16 mouse cellular contexts compared by ENCODE assay signal in the genomic region with DNA sequence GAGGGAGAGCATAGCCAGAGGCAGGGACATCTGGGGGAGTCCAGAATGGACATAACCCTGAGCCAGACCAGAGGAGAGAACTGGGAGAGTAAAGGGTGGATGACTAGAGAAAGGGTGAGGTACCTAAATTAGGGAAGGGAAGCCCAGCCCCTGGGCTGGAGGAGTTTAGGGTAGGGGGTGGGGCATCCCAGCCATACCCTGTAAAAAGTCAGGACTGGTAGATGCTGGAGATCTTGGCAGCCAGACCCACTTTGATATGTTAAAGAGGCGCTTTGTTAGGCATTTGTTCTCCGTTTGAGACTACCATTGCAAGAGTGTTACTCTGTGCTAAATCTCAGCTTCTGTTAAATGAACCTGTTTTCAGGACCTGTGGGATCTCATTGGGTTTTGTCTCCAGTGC. TPM values are rescaled to one million over a fixed set of nuclear protein-coding genes. Genes with fewer than 3 reads are reported as not detected.
DNase-seq lines count a peak whose midpoint lies in the region; ATAC-seq lines count a peak whose summit lies in the region.
"Had no signal": no experiment of that assay in that cellular context is flagged by ENCODE, and none has a peak within 500 bp of the region (broad histone marks: within the 10 kb centered on the region; RNA-seq: fewer than 3 reads in every experiment).

No protein-coding gene starts in this region.

- no peak for DNase-seq in forebrain, embryonic 11.5 days (ENCODE audit: low spot score)
- DNase-seq in midbrain, embryonic 10.5 days (ENCODE audit: low spot score), result no peak
- no peak for DNase-seq in c-Kit-positive CD71-positive TER-119-positive erythroid progenitor cells, embryonic 14.5 days (ENCODE audit: low spot score)
- DNase-seq in adrenal gland, adult (ENCODE audit: inconsistent age in 2 of 2, low spot score in 1 of 2), result no peak
- no peak for DNase-seq in embryo, embryonic 11 days
- DNase-seq: cerebellum, adult 9-10 months; kidney, postnatal 25 days; lung, adult 18-20 months; thymus, postnatal 36 days had no signal

- peaks cover 36% of the 10 kb centered on the region for H3K4me1 ChIP-seq in forebrain, embryonic 13.5 days
- H3K4me1 ChIP-seq in forebrain, embryonic 11.5 days (replicated peaks; ENCODE audit: control insufficient read depth, insufficient read depth, low read length), result 0 out of 2 replicates have a peak, but pooled peaks cover 2% of the 10 kb centered on the region
- peaks cover 14% of the 10 kb centered on the region for H3K4me1 ChIP-seq in midbrain, embryonic 16.5 days (ENCODE audit: control insufficient read depth, insufficient read depth, low read length)
- H3K4me1 ChIP-seq in midbrain, embryonic 10.5 days, result peaks cover 14% of the 10 kb centered on the region
- H3K4me1 ChIP-seq in hindbrain, embryonic 15.5 days (replicated peaks), result peaks cover 32% of the 10 kb centered on the region

- H3K4me2 ChIP-seq in forebrain, embryonic 13.5 days, result no peak overlapping the region
- H3K4me2 ChIP-seq in forebrain, embryonic 11.5 days (ENCODE audit: low read depth, low read length, severe bottlenecking), result no peak overlapping the region
- no peak overlapping the region for H3K4me2 ChIP-seq in midbrain, embryonic 16.5 days (ENCODE audit: low read length)
- 0 out of 2 replicates have a peak overlapping the region, but pooled peaks have one; percentile 4 for H3K4me2 ChIP-seq in hindbrain, embryonic 15.5 days
- H3K4me2 ChIP-seq: limb, embryonic 12.5 days had no signal

- no peaks in the 10 kb centered on the region for H3K27me3 ChIP-seq in forebrain, embryonic 13.5 days
- H3K27me3 ChIP-seq in forebrain, embryonic 11.5 days (ENCODE audit: control insufficient read depth, insufficient read depth, low read length), result no peaks in the 10 kb centered on the region
- no peaks in the 10 kb centered on the region for H3K27me3 ChIP-seq in midbrain, embryonic 16.5 days (ENCODE audit: control insufficient read depth, insufficient read depth, low read depth, low read length)
- H3K27me3 ChIP-seq in midbrain, embryonic 10.5 days (ENCODE audit: low read depth, poor library complexity, severe bottlenecking), result peaks cover 4% of the 10 kb centered on the region; the same call in 1 of the 2 replicates
- no peaks in the 10 kb centered on the region for H3K27me3 ChIP-seq in hindbrain, embryonic 15.5 days
- H3K27me3 ChIP-seq: limb, embryonic 12.5 days had no signal

- 0 out of 2 replicates have a peak overlapping the region, but pooled peaks have one; percentile 2 for H3K9ac ChIP-seq in forebrain, embryonic 13.5 days
- no peak overlapping the region for H3K9ac ChIP-seq in forebrain, embryonic 11.5 days (ENCODE audit: low read length)
- H3K9ac ChIP-seq in midbrain, embryonic 16.5 days (ENCODE audit: low read depth, low read length), result no peak overlapping the region
- no peak overlapping the region for H3K9ac ChIP-seq in hindbrain, embryonic 15.5 days
- H3K9ac ChIP-seq: limb, embryonic 12.5 days had no signal

- no peak for ATAC-seq in forebrain, embryonic 13.5 days
- no peak for ATAC-seq in forebrain, embryonic 11.5 days (replicated peaks; ENCODE audit: low FRiP score)
- no peak for ATAC-seq in midbrain, embryonic 16.5 days
- ATAC-seq in hindbrain, embryonic 15.5 days (ENCODE audit: low FRiP score, low read depth), result no peak
- ATAC-seq: intestine, postnatal 0 days had no signal

- H3K36me3 ChIP-seq in forebrain, embryonic 13.5 days (ENCODE audit: poor library complexity, severe bottlenecking), result peaks cover 20% of the 10 kb centered on the region
- no peaks in the 10 kb centered on the region for H3K36me3 ChIP-seq in forebrain, embryonic 11.5 days (ENCODE audit: control insufficient read depth, insufficient read depth, low read length)
- no peaks in the 10 kb centered on the region for H3K36me3 ChIP-seq in midbrain, embryonic 16.5 days (ENCODE audit: control insufficient read depth, insufficient read depth, low read length)
- peaks cover 11% of the 10 kb centered on the region for H3K36me3 ChIP-seq in midbrain, embryonic 10.5 days
- H3K36me3 ChIP-seq in hindbrain, embryonic 15.5 days, result no peaks in the 10 kb centered on the region; the same call in none of the 2 replicates

- H3K27ac ChIP-seq in forebrain, embryonic 13.5 days, result no peak overlapping the region
- H3K27ac ChIP-seq in forebrain, embryonic 11.5 days (ENCODE audit: low read depth, low read length), result no peak overlapping the region
- 0 out of 2 replicates have a peak overlapping the region, but pooled peaks have one; percentile 2 for H3K27ac ChIP-seq in midbrain, embryonic 16.5 days (ENCODE audit: low read length)
- no peak overlapping the region for H3K27ac ChIP-seq in midbrain, embryonic 10.5 days (replicated peaks)
- H3K27ac ChIP-seq in hindbrain, embryonic 15.5 days (replicated peaks), result peak overlapping the region; percentile 28; the same call in 1 of the 2 replicates
- H3K27ac ChIP-seq: limb, embryonic 12.5 days; macrophage had no signal

- 16% methylated on average over 2 of the region's 2 CpGs for WGBS in forebrain, embryonic 13.5 days
- WGBS in forebrain, embryonic 11.5 days, result 19% methylated on average over 2 of the region's 2 CpGs
- 24% methylated on average over 2 of the region's 2 CpGs for WGBS in midbrain, embryonic 16.5 days
- 23% methylated on average over 2 of the region's 2 CpGs for WGBS in midbrain, embryonic 10.5 days
- WGBS in hindbrain, embryonic 15.5 days, result 17% methylated on average over 2 of the region's 2 CpGs

- H3K9me3 ChIP-seq in forebrain, embryonic 13.5 days (replicated peaks), result no peaks in the 10 kb centered on the region
- H3K9me3 ChIP-seq in forebrain, embryonic 11.5 days (ENCODE audit: control insufficient read depth, low read length), result no peaks in the 10 kb centered on the region
- no peaks in the 10 kb centered on the region for H3K9me3 ChIP-seq in midbrain, embryonic 16.5 days (replicated peaks; ENCODE audit: control insufficient read depth, low read length, poor library complexity, severe bottlenecking)
- no peaks in the 10 kb centered on the region for H3K9me3 ChIP-seq in midbrain, embryonic 10.5 days (replicated peaks)
- no peaks in the 10 kb centered on the region for H3K9me3 ChIP-seq in hindbrain, embryonic 15.5 days
- H3K9me3 ChIP-seq: limb, embryonic 12.5 days had no signal

- no peak overlapping the region for H3K4me3 ChIP-seq in forebrain, embryonic 13.5 days
- H3K4me3 ChIP-seq in forebrain, embryonic 11.5 days (ENCODE audit: low read depth, low read length), result no peak overlapping the region
- no peak overlapping the region for H3K4me3 ChIP-seq in midbrain, embryonic 16.5 days (ENCODE audit: low read depth, low read length)
- no peak overlapping the region for H3K4me3 ChIP-seq in midbrain, embryonic 10.5 days
- no peak overlapping the region for H3K4me3 ChIP-seq in hindbrain, embryonic 15.5 days
- H3K4me3 ChIP-seq: erythroblast, embryonic 14.5 days; limb, embryonic 12.5 days had no signal

RNA-seq across cellular contexts. Expression of a gene that starts 6.2 kb away (rescaled TPM):
- 30.2 and 32.9 TPM in 2 replicates for polyA plus RNA-seq in forebrain, embryonic 13.5 days (2015; fragmentation: Nextera tagmentation; extraction: Ambion mirVana)
- polyA plus RNA-seq in forebrain, embryonic 11.5 days (2014; fragmentation: Nextera tagmentation; extraction: Ambion mirVana), result 38.6 and 41.4 TPM in 2 replicates
- polyA plus RNA-seq in midbrain, embryonic 16.5 days (2015; fragmentation: Nextera tagmentation; extraction: Ambion mirVana), result 37.7 and 42.2 TPM in 2 replicates
- polyA plus RNA-seq in midbrain, embryonic 10.5 days (2016; fragmentation: Nextera tagmentation; extraction: Ambion mirVana), result 31.9 and 33.0 TPM in 2 replicates
- 57.2 and 60.1 TPM in 2 replicates for polyA plus RNA-seq in hindbrain, embryonic 15.5 days (2015; fragmentation: Nextera tagmentation; extraction: Ambion mirVana)
- polyA plus RNA-seq: erythroblast, embryonic 14.5 days had no signal

RNA-seq across cellular contexts. Expression of a gene that starts 56.6 kb away (rescaled TPM):
- 167 and 177 TPM in 2 replicates for polyA plus RNA-seq in forebrain, embryonic 13.5 days (2015; fragmentation: Nextera tagmentation; extraction: Ambion mirVana)
- polyA plus RNA-seq in forebrain, embryonic 11.5 days (2014; fragmentation: Nextera tagmentation; extraction: Ambion mirVana), result 193 and 215 TPM in 2 replicates
- polyA plus RNA-seq in midbrain, embryonic 16.5 days (2015; fragmentation: Nextera tagmentation; extraction: Ambion mirVana), result 171 and 177 TPM in 2 replicates
- polyA plus RNA-seq in midbrain, embryonic 10.5 days (2016; fragmentation: Nextera tagmentation; extraction: Ambion mirVana), result 187 and 195 TPM in 2 replicates
- polyA plus RNA-seq in hindbrain, embryonic 15.5 days (2015; fragmentation: Nextera tagmentation; extraction: Ambion mirVana), result 167 and 168 TPM in 2 replicates

Comparison
In these comparisons a context has a peak if more than half of its experiments do, and no peak if none do; other contexts are left out.
1. H3K27ac ChIP-seq: peak in midbrain, embryonic 16.5 days (single experiment) and hindbrain, embryonic 15.5 days (single experiment); none in forebrain, embryonic 13.5 days (single experiment), forebrain, embryonic 11.5 days (single experiment) and midbrain, embryonic 10.5 days (single experiment).